Mouse (Mus musculus): ENCODE measurements around the gene Kcnmb2. TPM values are rescaled to one million over a fixed set of nuclear protein-coding genes. Genes with fewer than 3 reads are reported as not detected.

Kcnmb2 gene
- polyA plus RNA-seq, 1 experiment from 2014 or later: 30.0 TPM

DNA sequence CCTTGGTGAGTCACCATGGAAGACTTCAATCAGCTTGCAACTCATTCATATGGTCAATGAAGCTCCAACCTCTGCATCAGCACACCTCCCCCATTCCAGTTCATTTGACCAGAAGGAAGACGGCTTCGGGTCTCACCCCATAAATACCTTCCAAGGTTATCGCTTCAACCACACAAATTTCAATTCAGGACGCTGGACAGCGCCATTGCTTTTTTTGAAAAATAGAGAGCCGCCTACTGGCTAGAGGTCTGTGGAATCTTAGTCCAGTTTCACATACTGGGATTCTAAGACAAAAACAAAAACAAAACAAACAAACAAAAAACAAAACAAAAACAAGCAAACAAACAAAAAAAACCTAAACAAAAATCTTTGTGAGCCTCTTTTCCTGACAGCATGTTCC lies 39.2 kb downstream of the Kcnmb2 start:
- no peak for ATAC-seq (ENCODE audit: low read depth)
- Histone ChIP-seq H3K4me2 (no peak overlapping the region), H3K36me3 (no peaks in the 10 kb centered on the region), H3K9ac (no peak overlapping the region), H3K4me1 (replicated peaks) (no peaks in the 10 kb centered on the region), H3K4me3 (no peak overlapping the region), H3K27ac (replicated peaks) (no peak overlapping the region), H3K27me3 (no peaks in the 10 kb centered on the region), H3K9me3 (no peaks in the 10 kb centered on the region)
- WGBS: 26% methylated on average over 6 of the region's 6 CpGs

DNA sequence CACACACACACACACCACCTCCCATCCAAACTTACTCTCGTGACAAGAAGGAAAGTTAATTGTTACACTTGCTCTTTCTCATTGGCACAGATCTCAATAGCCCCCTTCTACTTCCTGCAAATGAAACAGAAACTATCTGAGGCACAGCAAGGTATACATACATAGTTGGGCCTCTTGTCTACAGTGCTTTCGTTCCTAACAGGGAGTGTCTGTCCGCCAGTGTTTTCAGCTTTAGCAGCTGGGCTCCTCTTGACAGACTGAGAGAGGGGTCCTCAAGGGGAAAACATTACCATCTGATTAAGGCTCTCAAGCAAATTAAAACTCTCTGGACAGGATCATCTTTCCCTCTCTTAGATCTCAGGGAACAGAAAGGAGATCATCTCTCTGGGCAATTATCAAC lies 51.9 kb downstream of the Kcnmb2 start:
- Histone ChIP-seq H3K4me3 (no peak overlapping the region), H3K9ac (no peak overlapping the region), H3K4me1 (replicated peaks) (peaks cover 8% of the 10 kb centered on the region; the same call in 1 of the 2 replicates), H3K36me3 (no peaks in the 10 kb centered on the region), H3K27ac (replicated peaks) (no peak overlapping the region; the same call in 1 of the 2 replicates), H3K4me2 (no peak overlapping the region), H3K9me3 (no peaks in the 10 kb centered on the region), H3K27me3 (no peaks in the 10 kb centered on the region)
- WGBS: 63% methylated on average over 3 of the region's 3 CpGs
- ATAC-seq (ENCODE audit: low read depth): peak; percentile 21; the same call in 1 of the 2 replicates

DNA sequence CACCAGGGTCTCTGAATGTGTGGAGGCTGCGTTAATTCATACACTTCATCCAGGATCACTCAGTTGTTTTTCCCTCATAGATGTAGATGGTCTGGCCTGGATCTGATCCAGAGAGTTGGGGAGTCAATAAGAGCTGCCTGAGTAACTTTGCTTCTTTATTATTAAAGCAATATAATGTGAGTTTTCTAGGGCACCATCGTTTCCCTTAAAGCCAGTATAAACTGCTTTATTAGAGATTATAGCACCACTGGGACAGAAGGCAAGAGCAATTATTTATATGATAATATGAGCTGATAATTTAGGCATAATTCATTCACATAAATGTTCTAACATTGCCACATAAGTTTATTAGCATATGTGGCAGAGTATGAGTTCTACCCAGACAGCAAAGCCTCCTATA lies 52.7 kb downstream of the Kcnmb2 start:
- Histone ChIP-seq H3K9me3 (no peaks in the 10 kb centered on the region), H3K9ac (no peak overlapping the region), H3K4me1 (replicated peaks) (peaks cover 8% of the 10 kb centered on the region; the same call in 1 of the 2 replicates), H3K27me3 (no peaks in the 10 kb centered on the region), H3K36me3 (no peaks in the 10 kb centered on the region), H3K4me2 (no peak overlapping the region), H3K27ac (replicated peaks) (peak overlapping the region; percentile 57), H3K4me3 (peak overlapping the region; percentile 15; the same call in 1 of the 2 replicates)
- peak; percentile 60; the same call in 1 of the 2 replicates for ATAC-seq (ENCODE audit: low read depth)
- 58% methylated on average over 2 of the region's 2 CpGs for WGBS

DNA sequence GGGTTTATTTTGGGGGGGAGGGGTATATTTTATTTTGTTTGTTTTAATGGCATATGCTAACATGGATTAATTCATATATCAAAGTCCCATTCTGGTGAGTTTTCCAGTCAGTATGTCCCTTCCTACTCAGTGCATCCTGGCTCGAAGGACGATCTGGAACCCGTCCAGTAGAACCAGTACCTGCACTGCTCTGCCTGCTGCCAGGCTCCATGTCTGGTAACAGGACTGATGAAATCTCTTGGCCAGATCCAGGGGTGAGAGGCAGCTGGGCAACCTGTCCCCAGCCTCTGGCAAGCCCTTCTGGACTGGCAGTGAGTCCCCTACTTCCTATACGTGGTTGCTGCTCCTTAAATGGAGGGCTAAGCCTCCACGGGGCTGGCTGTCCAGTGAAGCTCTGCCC lies 57.5 kb downstream of the Kcnmb2 start:
- H3K4me1 ChIP-seq (replicated peaks): peaks cover 24% of the 10 kb centered on the region
- H3K27me3 ChIP-seq: no peaks in the 10 kb centered on the region
- no peaks in the 10 kb centered on the region for H3K36me3 ChIP-seq
- H3K4me3 ChIP-seq: no peak overlapping the region
- H3K9ac ChIP-seq: no peak overlapping the region
- ATAC-seq (ENCODE audit: low read depth): no peak
- H3K4me2 ChIP-seq: no peak overlapping the region
- WGBS: 71% methylated on average over 5 of the region's 5 CpGs
- no peak overlapping the region for H3K27ac ChIP-seq (replicated peaks)
- no peaks in the 10 kb centered on the region for H3K9me3 ChIP-seq

DNA sequence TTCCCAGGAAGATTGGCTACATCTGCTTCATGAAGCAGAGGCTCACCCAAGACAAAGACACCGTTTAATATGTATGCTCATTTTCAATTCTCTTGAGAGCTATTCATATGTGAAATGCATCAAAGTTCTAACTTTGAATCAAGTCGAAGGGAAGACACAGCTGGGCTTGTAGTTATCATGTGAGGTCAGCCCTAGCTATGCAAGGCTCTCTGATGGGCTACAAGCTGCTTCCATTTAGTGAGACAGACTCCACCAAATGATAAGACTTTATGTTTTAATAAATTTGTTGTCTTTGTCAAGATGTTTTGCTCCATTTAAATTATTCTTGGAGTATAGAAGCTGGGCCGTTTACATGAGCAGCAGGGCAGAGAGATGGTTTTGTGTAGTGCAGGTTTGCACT lies 58.9 kb downstream of the Kcnmb2 start:
- Histone ChIP-seq H3K27ac (replicated peaks) (peak overlapping the region; percentile 49), H3K4me3 (no peak overlapping the region), H3K9ac (no peak overlapping the region), H3K9me3 (no peaks in the 10 kb centered on the region), H3K27me3 (no peaks in the 10 kb centered on the region), H3K4me2 (no peak overlapping the region), H3K36me3 (no peaks in the 10 kb centered on the region), H3K4me1 (replicated peaks) (peaks cover 24% of the 10 kb centered on the region)
- 38% methylated on average over 3 of the region's 3 CpGs for WGBS
- no peak for ATAC-seq (ENCODE audit: low read depth)

DNA sequence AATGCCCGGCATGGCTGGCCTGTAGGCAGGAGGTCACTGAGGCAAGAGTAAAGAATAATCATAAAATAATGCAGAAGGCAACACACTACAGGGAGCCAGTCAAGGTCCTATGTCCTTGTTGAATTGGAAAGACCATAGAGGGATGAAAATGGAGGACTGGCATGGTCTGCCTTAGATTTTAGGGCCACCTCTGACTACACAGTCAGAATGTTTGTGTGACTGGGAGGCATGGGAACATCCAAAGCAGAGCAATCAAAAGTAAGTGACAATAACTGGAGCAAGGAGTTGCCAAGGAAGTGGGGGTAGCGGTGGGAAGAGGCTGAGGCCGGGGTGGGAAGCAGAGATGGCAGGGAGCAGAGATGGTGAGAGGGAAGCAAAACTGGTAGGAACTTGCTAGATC lies 60.8 kb downstream of the Kcnmb2 start:
- ATAC-seq (ENCODE audit: low read depth): no peak
- WGBS: 95% methylated on average over 3 of the region's 3 CpGs

DNA sequence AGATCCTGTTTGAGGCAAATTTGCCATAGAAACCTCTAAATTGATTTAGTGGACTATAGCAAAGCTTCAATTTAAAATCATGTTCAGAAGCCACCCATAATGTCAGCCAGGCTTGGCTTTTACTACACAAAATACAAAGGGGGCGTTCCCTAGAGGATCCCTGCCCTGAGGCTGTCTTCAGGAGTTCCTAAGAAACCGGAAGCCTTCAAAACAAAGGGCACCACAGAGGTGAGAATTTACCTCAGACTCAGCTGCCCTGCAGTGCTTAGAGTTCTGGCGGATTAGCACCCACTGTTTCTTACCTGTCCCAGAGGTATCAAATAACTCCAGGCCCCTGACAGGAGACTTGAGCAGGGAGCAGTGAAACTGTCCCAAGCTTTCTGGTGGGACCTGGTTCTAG lies 77.4 kb downstream of the Kcnmb2 start:
- Histone ChIP-seq H3K4me2 (no peak overlapping the region), H3K27ac (replicated peaks) (no peak overlapping the region), H3K4me1 (replicated peaks) (no peaks in the 10 kb centered on the region), H3K9ac (no peak overlapping the region), H3K36me3 (no peaks in the 10 kb centered on the region), H3K27me3 (no peaks in the 10 kb centered on the region), H3K9me3 (no peaks in the 10 kb centered on the region), H3K4me3 (no peak overlapping the region)
- no peak for ATAC-seq (ENCODE audit: low read depth)
- WGBS: 20% methylated on average over 3 of the region's 3 CpGs

More for the DNA sequence above, 60.8 kb downstream of the Kcnmb2 start:
- no peaks in the 10 kb centered on the region for H3K9me3 ChIP-seq
- no peak overlapping the region for H3K4me2 ChIP-seq
- no peaks in the 10 kb centered on the region for H3K36me3 ChIP-seq
- peaks cover 27% of the 10 kb centered on the region for H3K4me1 ChIP-seq (replicated peaks)
- no peak overlapping the region for H3K27ac ChIP-seq (replicated peaks)
- no peak overlapping the region for H3K4me3 ChIP-seq
- H3K27me3 ChIP-seq: no peaks in the 10 kb centered on the region
- H3K9ac ChIP-seq: no peak overlapping the region

DNA sequence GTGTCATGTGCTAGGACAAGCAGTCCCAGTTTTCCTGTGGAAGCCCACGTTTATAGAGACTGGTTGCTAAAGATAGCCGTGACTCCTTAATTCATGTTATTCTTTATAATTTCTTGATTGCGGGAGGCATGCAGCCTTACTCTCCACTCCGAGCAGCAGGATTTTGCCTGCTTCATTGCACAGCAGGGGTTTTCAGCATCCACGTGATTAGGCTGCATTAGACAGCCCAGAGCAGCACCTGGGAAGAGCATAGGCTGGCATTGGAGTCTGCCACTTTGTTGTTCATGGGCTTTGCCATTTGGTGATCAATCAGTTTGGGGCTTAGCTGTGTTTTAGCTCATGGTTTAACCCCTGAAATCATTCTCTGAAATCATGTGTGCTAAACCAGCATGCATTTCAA lies 80.1 kb downstream of the Kcnmb2 start:
- no peak overlapping the region for H3K4me3 ChIP-seq
- no peaks in the 10 kb centered on the region for H3K9me3 ChIP-seq
- 44% methylated on average over 5 of the region's 5 CpGs for WGBS
- H3K4me2 ChIP-seq: no peak overlapping the region
- H3K27ac ChIP-seq (replicated peaks): no peak overlapping the region
- H3K9ac ChIP-seq: no peak overlapping the region
- no peaks in the 10 kb centered on the region for H3K36me3 ChIP-seq
- peak; percentile 57; the same call in 1 of the 2 replicates for ATAC-seq (ENCODE audit: low read depth)
- H3K4me1 ChIP-seq (replicated peaks): no peaks in the 10 kb centered on the region
- H3K27me3 ChIP-seq: no peaks in the 10 kb centered on the region

DNA sequence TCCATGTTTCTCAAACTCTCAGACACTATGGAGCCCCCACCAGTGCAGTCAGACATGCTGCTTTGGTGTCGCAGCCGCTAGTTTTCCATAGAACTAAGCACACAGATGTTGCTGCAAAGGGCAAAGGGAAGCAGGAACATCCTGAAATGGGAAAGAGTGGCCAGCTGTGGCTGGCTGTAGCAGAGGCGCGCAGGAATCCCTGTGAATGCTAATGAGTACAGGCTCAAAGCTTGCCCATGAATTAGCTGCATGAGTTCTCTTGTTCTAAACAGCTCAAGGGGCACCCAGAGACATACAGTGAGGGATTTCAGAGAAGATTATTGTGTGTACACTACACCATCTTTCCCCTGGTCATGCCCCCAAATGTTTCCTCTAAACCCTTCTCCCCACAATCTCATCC lies 82.8 kb downstream of the Kcnmb2 start:
- 70% methylated on average over 4 of the region's 4 CpGs for WGBS

DNA sequence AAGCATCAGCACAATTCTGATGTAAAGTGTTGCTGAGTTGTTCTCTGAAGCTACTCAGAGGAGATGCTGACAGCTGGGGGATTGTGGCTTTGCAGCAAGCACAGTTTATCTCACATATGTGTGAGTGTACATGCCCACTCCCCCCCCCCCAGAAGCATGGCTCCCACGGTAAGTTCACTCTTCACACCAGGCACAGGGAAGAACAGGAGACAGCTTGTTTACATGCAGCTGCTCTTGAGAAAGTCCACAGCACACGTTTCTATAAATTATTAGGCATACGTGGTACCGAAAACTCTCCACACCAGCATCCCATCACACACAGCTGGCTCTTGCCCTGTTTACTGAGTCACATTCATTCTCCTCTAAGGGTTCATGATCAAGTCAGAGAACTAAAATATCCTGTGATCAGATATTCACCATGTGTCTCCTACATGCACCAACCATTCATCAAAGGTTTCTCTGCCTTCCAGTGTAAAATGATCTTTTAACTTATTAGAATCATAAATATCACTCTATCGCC lies 89.3 kb downstream of the Kcnmb2 start:
- Histone ChIP-seq H3K4me1 (replicated peaks) (no peaks in the 10 kb centered on the region), H3K9me3 (no peaks in the 10 kb centered on the region), H3K4me2 (no peak overlapping the region), H3K4me3 (no peak overlapping the region), H3K36me3 (no peaks in the 10 kb centered on the region), H3K9ac (no peak overlapping the region), H3K27me3 (no peaks in the 10 kb centered on the region), H3K27ac (replicated peaks) (0 out of 2 replicates have a peak overlapping the region, but pooled peaks have one; percentile 3)
- 78% methylated on average over 5 of the region's 5 CpGs for WGBS
- ATAC-seq (ENCODE audit: low read depth): no peak

More for the DNA sequence above, 82.8 kb downstream of the Kcnmb2 start:
- Histone ChIP-seq H3K36me3 (no peaks in the 10 kb centered on the region), H3K9ac (no peak overlapping the region), H3K4me1 (replicated peaks) (no peaks in the 10 kb centered on the region), H3K9me3 (no peaks in the 10 kb centered on the region), H3K27ac (replicated peaks) (no peak overlapping the region), H3K27me3 (no peaks in the 10 kb centered on the region), H3K4me3 (no peak overlapping the region), H3K4me2 (no peak overlapping the region)
- ATAC-seq (ENCODE audit: low read depth): no peak

DNA sequence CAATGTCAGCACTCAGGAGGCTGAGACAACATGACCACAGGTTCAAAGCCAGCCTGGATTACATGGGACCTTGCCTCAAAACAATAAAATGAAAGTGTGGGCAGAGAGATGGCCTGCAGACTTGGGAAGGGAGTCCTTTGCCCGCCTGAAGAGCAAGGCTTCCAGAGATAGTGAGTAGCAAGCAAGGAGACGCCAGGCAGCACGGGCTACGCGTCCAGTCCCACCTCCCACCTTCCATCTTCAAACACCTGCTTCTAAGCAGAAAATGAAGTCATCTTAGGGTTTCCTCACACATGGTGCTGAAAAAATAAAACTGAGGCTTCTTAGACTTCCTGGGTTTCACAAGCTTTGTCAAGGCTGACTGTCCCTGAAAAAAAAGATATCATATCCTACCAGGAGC lies 109.3 kb downstream of the Kcnmb2 start:
- Histone ChIP-seq H3K36me3 (no peaks in the 10 kb centered on the region), H3K4me1 (replicated peaks) (0 out of 2 replicates have a peak, but pooled peaks cover 4% of the 10 kb centered on the region), H3K4me2 (no peak overlapping the region), H3K4me3 (no peak overlapping the region), H3K27me3 (no peaks in the 10 kb centered on the region), H3K9me3 (no peaks in the 10 kb centered on the region), H3K9ac (no peak overlapping the region), H3K27ac (replicated peaks) (no peak overlapping the region)
- no peak for ATAC-seq (ENCODE audit: low read depth)
- 88% methylated on average over 5 of the region's 5 CpGs for WGBS

DNA sequence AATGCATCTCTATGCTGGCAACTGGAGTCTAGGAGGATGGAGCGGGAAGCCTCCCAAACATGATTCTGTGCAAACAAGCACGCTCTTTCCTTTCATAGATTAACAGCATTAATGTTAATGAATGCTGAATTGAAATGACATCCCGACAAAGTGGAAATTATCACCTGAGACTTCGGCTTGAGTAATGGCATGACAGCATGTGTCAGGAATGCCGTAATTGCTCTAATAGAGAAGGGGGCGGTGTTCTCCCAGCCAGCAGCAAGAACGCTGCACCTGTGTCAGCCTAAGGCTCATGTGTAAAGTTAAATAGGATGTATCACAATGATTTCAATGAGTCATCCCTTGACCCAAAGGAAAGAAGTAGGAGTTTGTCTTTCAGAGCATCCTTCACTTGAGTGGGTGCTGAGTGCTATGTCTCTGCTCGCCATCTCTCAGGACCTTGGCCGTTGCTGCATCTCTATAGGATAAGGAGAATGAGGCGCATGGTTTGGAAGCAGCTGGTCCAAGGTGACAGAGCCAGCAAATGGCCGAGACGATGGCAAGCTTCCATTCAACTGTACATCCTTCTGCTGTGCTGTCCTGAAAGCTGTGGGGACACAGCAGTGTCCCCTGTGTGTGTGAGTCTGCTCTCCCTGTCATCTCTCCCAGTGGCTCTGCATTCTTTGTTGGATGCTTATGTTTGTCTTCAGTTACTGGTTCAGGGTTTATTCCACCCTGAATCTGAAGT lies 110.1 kb downstream of the Kcnmb2 start:
- no peak overlapping the region for H3K4me3 ChIP-seq

More for the DNA sequence above, 110.1 kb downstream of the Kcnmb2 start:
- H3K9ac ChIP-seq: no peak overlapping the region
- no peak overlapping the region for H3K4me2 ChIP-seq
- 0 out of 2 replicates have a peak, but pooled peaks cover 4% of the 10 kb centered on the region for H3K4me1 ChIP-seq (replicated peaks)
- ATAC-seq (ENCODE audit: low read depth): no peak
- no peaks in the 10 kb centered on the region for H3K36me3 ChIP-seq
- WGBS: 76% methylated on average over 12 of the region's 12 CpGs
- H3K27ac ChIP-seq (replicated peaks): no peak overlapping the region
- H3K27me3 ChIP-seq: no peaks in the 10 kb centered on the region
- no peaks in the 10 kb centered on the region for H3K9me3 ChIP-seq

Data from neural tube, embryonic 13.5 days (tissue).